Mouse (Mus musculus): ENCODE data around the gene Gpc6.

Gpc6 gene

DNA sequence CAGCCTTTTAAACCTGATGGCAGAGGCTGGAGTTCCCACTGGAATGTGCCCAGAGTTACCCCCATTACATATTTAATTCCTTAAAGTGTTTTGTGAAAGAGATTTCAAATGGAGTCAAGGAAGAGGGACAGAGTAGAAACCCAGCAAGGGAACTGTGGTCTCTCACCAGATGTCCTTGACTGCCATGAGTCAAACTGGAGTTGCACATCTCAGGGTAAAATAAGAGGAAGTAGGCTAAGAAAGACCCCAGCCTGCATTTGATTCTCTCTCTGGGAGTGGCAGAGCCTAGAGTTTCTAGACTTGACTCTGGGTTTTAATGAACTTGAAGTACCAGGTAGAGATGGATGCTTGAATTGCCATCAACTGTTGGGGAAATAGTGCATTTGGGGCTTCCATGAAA, 946.2 kb downstream of the Gpc6 start:
- no peak for DNase-seq (ENCODE audit: low read depth)

GRCm38 (mm10) chr14:117879313-117879712, 954.2 kb downstream of the Gpc6 start:
- no peak for DNase-seq (ENCODE audit: low read depth)

GRCm38 (mm10) chr14:117881112-117881511, 956.0 kb downstream of the Gpc6 start:
- no peak for DNase-seq (ENCODE audit: low read depth)

DNA sequence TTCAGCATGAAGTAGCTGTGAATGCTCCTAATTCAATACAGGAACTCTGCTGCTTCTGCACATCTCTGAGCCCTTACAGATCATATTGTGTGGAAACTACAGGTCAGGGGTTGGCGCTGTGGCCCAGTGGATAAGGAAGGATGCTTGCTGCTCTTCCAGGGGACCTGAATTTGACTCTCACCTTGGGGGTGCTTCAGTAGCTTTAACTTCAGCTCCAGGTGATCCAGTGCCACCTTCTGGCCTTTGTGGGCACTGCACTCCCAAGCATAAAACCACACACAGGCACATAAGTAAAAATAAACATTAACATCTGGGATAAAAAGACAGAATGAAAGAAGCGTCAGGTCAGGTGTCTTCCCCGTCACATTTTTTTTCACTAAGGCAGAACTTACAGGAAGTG, 957.1 kb downstream of the Gpc6 start:
- DNase-seq (ENCODE audit: low read depth), result peak; percentile 0

DNA sequence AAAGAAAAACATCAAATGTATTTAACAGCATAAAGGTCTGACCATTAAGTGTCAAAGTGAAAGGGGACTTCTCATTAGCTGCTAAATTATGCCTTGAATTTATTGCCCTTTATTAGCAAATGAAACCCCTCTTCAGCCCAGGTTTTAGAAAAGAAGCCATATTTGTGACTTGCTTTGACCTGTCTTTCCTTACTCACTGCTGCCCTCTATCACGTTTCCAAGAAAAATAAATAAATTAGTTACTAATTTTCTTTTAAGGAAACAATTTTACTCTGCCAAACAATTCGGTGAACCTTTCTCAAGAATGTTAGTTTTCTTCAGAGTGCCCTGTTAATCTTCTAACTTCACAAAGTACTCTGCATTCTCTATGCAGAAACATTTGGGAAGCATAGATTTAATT, 964.5 kb downstream of the Gpc6 start:
- no peak for DNase-seq (ENCODE audit: low read depth)

GRCm38 (mm10) chr14:117891426-117891825, 966.3 kb downstream of the Gpc6 start:
- DNase-seq (ENCODE audit: low read depth), result no peak

DNA sequence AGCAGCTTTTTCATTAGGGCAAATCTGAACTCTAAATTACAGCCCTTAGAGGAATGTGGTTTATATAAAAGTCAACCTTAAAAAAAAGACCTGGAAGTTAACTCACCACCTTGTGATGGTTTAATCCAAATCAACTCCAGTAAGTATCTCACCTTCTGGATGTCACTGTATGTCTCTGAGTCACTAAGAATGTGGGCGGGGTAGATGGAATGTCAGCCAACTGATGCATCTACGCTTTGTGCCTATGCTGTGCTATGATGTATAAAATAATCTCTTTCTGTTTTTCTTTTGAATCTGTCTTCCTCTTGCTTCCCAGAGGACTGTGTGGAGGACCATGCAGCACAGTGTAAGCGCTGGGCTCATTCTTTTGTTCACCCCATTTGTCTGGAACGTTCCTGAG, 966.9 kb downstream of the Gpc6 start:
- no peak for DNase-seq (ENCODE audit: low read depth)

DNA sequence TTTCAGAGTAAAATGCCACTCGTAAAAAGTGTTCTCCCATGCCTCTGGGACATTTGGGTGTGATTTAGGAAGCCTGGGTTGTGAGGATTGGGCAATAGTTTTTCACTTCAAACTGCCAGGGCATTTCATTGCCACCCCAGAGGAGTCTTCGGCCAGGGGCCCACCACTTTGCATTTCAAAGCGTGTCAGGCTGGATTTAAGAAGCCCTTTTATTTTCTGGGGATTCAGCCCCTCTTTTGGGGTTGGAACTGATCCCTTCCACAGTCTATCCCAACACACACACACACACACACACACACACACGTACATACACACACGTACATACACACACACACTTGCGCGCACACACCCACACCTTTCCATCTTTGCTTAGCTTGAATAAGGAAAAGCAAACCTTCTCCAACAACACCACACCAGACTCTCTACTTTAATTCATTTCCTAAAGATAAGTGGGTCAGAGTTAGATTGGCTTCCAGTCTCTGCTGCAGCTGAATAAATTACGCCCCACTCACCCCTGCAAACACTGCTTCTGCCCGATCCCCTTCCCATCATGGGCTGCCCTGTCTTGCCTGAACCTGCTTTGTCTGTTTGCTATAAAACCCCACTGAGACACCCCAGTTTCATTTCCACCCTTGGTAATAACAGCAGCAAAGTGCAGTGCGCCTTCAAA, 969.9 kb downstream of the Gpc6 start:
- DNase-seq (ENCODE audit: low read depth), result no peak

GRCm38 (mm10) chr14:117895539-117895912, 970.4 kb downstream of the Gpc6 start:
- DNase-seq (ENCODE audit: low read depth), result no peak

GRCm38 (mm10) chr14:117904300-117904699, 979.2 kb downstream of the Gpc6 start:
- DNase-seq (ENCODE audit: low read depth), result no peak

GRCm38 (mm10) chr14:117905701-117906100, 980.6 kb downstream of the Gpc6 start:
- no peak for DNase-seq (ENCODE audit: low read depth)

DNA sequence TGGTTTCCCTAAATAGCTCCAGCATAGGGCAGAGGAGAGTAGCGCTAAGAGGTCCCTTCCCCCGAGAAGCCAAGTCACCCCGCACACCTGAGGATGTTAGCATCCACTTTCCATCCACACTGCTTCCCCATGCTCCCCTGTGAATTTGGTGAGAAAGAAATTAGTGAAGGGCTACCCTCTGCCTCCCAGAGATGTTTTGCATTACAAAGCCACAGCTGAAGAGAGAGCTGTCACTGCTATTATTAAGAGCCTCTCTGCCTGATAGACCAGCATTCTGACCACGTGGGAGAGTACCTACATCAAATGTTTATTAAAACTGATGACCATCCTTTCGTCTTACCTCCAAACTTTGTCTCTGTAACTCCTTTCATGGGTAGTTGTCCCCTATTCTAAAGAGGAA, 981.2 kb downstream of the Gpc6 start:
- no peak for DNase-seq (ENCODE audit: low read depth)

DNA sequence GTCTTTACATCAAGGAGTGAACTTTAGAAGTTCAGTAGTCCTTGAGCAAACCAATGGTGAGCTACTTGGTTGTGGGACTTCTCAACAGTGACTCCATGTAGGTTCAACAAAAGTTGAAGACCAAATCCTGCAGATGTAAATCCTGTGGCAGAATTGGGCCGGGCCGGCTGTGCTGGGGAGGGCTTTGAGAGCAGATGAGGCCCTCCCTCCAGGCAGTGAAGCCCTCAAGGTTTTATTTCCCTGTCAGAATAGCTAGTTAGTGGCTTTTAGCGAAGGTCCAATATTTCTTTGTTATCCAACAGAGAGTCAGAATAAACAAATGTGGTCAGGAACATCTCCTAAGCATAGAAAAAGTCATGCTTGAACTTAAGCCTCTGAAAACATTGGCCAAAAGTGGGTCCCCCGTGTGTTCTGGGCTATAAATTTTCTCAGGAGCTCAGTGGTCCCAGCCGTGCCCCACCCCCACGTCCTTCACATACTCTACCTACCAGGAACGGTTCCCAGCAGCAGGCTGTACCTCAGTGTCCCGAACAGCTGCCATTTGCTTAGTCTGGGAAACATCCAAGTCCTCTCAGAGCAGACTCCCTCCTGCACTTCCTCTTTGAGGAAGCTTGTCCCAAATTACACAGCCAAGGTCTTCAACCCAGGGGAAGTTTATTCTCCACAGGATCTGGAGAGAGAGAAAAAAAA, 983.3 kb downstream of the Gpc6 start:
- no peak for DNase-seq (ENCODE audit: low read depth)

DNA sequence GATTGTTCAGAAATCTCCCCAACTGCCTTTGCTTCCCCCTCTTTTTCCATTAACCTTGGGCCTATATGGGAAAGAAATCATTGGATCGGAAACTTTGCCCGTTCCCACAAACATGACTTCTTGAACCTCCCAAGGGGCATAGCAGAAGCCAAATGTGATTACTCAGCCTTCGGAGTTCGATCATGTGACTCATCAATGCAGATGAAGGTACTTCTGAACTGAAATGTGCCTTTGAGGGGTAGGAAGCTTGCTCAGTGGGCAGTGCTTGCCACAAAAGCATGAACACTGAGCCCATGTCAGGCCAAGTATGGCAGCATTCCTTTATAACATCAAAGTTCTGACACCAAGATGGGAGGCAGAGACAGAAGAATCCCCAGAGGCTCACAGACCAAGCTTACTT, 983.9 kb downstream of the Gpc6 start:
- no peak for DNase-seq (ENCODE audit: low read depth)

DNA sequence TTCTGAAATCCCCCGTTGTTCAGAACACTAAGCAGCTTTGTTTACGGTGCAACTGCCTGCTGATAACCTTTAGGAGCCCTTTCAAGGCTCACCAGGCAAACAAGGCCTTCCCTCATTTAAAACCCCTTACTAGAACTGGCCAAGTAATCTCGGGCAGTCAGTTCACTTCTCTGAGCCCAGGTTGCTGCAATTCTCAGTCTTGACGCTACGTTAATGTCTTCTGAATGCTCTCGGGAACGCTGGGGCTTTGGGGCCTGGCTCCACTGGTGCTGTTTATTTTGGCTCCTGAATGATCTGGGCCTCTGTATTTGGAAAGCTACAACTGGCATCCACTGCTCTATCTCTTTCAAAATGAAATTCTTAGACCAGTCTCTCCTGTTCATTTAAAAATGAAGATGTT, 985.2 kb downstream of the Gpc6 start:
- DNase-seq (ENCODE audit: low read depth), result no peak

DNA sequence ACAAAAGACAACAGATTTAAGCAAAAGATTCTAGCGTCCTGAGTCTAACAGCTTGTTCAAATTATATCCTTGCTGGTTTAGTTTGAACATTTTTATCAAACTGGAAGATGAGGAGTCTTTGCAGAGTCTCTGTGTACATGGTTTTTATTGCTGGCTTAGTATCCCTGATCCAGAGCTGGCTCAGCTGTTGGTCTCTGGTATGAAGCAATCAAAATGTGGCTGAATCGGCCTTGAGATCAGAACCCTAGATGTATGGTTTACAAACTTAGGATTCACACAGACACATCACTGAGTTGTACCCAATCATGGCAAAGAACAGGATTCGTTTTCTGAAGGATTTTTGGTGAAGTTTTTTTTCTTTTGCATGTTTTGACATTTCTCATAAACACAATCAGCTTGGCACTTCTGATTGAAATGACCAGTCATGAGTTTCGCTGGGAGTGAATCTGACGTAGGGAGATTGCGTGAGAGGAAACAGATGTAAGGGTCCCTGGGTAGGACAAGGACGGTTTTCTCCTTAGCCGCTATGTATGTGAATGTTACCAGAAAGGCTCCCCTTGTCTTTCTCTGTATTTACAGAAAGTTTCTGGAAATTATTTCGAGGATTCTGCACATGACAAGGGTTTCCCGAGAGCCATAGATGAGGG, 987.6 kb downstream of the Gpc6 start:
- DNase-seq (ENCODE audit: low read depth), result no peak

- DNase-seq (ENCODE audit: low read depth), result no peak
Measured at GRCm38 (mm10) chr14:117916577-117916976, 991.5 kb downstream of the Gpc6 start.

- DNase-seq (ENCODE audit: low read depth), result no peak
Measured at GRCm38 (mm10) chr14:117918724-117919123, 993.6 kb downstream of the Gpc6 start.

GRCm38 (mm10) chr14:117919612-117920011, 994.5 kb downstream of the Gpc6 start:
- no peak for DNase-seq (ENCODE audit: low read depth)

DNA sequence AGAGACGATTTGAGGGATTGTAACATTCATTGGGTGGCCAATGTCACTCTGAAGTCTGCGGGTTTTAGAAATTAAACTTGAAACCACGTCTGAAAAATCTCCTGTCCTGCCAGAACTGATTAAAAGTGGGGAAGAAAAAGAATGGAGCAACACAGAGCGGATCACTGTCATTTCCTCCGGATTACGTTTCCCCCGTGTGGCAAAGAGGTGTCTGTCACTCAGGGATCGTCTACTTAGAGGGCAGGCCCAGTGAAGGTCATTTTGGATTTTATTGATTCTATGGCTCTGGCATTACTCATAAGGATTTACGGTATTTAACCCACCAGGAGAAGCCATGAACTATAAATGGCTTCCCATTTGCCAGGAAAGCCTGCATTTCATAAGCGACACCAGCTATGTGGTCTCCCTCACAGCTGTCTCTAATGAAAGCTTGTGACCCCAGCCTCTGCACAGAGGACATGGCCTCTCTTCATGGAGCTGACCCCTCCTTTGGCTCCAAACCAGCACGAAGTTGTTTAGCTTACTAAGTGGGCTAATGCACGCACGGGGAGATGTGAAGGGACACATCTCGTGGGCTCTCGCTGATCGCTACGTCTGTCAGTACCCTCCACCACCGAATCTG, 996.4 kb downstream of the Gpc6 start:
- DNase-seq (ENCODE audit: low read depth), result no peak

DNA sequence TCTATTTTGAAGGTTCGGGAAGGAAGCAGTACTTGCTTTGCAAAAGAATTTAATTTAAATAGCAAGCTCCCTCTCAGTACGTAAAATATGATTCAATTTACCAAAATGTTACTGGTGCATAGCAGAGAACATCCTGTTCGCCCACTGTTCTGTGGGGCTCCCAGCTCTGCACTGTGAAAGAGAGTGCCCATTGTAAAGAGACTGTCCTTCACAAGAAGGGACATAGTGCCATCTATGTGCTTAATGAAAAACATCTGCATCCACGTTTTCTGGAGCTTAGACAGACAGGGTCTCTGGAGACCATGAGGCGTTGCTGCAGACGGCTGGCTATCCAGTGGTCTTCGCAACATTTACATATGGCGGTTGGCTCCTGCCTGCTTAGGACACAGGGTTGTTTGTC, 998.6 kb downstream of the Gpc6 start:
- DNase-seq (ENCODE audit: low read depth), result no peak

- DNase-seq (ENCODE audit: low read depth), result no peak
Measured at GRCm38 (mm10) chr14:117930105-117930847, 1005.2 kb downstream of the Gpc6 start.
